Mouse (Mus musculus): Measurements from ENCODE around the gene Nsd2. TPM values are rescaled to one million over a fixed set of nuclear protein-coding genes. Genes with fewer than 3 reads are reported as not detected.
"Not testable (repeated sequence)": the region's sequence is repeated elsewhere in the genome, so short reads cannot be mapped to it uniquely, and the experiment has no call there.

Gene Nsd2
- polyA plus RNA-seq, 1 experiment, result 7.6 TPM

- Histone ChIP-seq H3K4me3 (ENCODE audit: extremely low read depth, insufficient read depth, insufficient read length) (no peak overlapping the region), H3K4me1 (ENCODE audit: control insufficient read depth, insufficient read depth, insufficient read length) (no peaks in the 10 kb centered on the region), H3K27ac (ENCODE audit: insufficient read depth, low read length) (no peak overlapping the region), H3K27me3 (ENCODE audit: control insufficient read depth, insufficient read depth, low read length) (no peaks in the 10 kb centered on the region), H3K36me3 (ENCODE audit: control insufficient read depth, insufficient read depth, low read length) (peaks cover 44% of the 10 kb centered on the region)
- no peak for DNase-seq (ENCODE audit: low read depth in 1 of 2, low spot score in 2 of 2)
- TF ChIP-seq CTCF (IDR thresholded peaks at IDR 0.05; ENCODE audit: extremely low read depth, insufficient read depth, insufficient read length, insufficient replicate concordance), result no peak
- no peak for TF ChIP-seq POLR2A (IDR thresholded peaks at IDR 0.05; ENCODE audit: low read depth, low read length)
- WGBS, result 95% methylated on average over 3 of the region's 3 CpGs
These were observed 80.8 kb downstream of the Nsd2 start for GRCm38 (mm10) chr5:33901278-33901677.

- no peaks in the 10 kb centered on the region for H3K4me1 ChIP-seq (ENCODE audit: control insufficient read depth, insufficient read depth, insufficient read length)
- TF ChIP-seq CTCF (IDR thresholded peaks at IDR 0.05; ENCODE audit: extremely low read depth, insufficient read depth, insufficient read length, insufficient replicate concordance) (no peak), POLR2A (IDR thresholded peaks at IDR 0.05; ENCODE audit: low read depth, low read length) (no peak)
- peaks cover 38% of the 10 kb centered on the region for H3K36me3 ChIP-seq (ENCODE audit: control insufficient read depth, insufficient read depth, low read length)
- 93% methylated on average over 2 of the region's 2 CpGs for WGBS
- no peaks in the 10 kb centered on the region for H3K27me3 ChIP-seq (ENCODE audit: control insufficient read depth, insufficient read depth, low read length)
- DNase-seq (ENCODE audit: low read depth in 1 of 2, low spot score in 2 of 2), result no peak
- H3K4me3 ChIP-seq (ENCODE audit: extremely low read depth, insufficient read depth, insufficient read length), result no peak overlapping the region
- H3K27ac ChIP-seq (ENCODE audit: insufficient read depth, low read length), result no peak overlapping the region
These were observed 82.2 kb downstream of the Nsd2 start for GRCm38 (mm10) chr5:33902696-33903095.

- H3K27ac ChIP-seq (ENCODE audit: insufficient read depth, low read length), result no peak overlapping the region
- peaks cover 38% of the 10 kb centered on the region for H3K36me3 ChIP-seq (ENCODE audit: control insufficient read depth, insufficient read depth, low read length)
- 92% methylated on average over 9 of the region's 9 CpGs for WGBS
- TF ChIP-seq POLR2A (IDR thresholded peaks at IDR 0.05; ENCODE audit: low read depth, low read length), result no peak
- TF ChIP-seq CTCF (IDR thresholded peaks at IDR 0.05; ENCODE audit: extremely low read depth, insufficient read depth, insufficient read length, insufficient replicate concordance), result no peak
- no peaks in the 10 kb centered on the region for H3K4me1 ChIP-seq (ENCODE audit: control insufficient read depth, insufficient read depth, insufficient read length)
- no peaks in the 10 kb centered on the region for H3K27me3 ChIP-seq (ENCODE audit: control insufficient read depth, insufficient read depth, low read length)
- H3K4me3 ChIP-seq (ENCODE audit: extremely low read depth, insufficient read depth, insufficient read length), result no peak overlapping the region
- no peak for DNase-seq (ENCODE audit: low read depth in 1 of 2, low spot score in 2 of 2)
These were observed 82.7 kb downstream of the Nsd2 start for GRCm38 (mm10) chr5:33903176-33903575.

GRCm38 (mm10) chr5:33915031-33915430, 94.5 kb downstream of the Nsd2 start:
- H3K4me1 ChIP-seq (ENCODE audit: control insufficient read depth, insufficient read depth, insufficient read length); H3K4me3 ChIP-seq (ENCODE audit: extremely low read depth, insufficient read depth, insufficient read length); H3K27ac ChIP-seq (ENCODE audit: insufficient read depth, low read length); DNase-seq (ENCODE audit: low read depth in 1 of 2, low spot score in 2 of 2); H3K27me3 ChIP-seq (ENCODE audit: control insufficient read depth, insufficient read depth, low read length): not testable (repeated sequence)
- peaks cover 20% of the 10 kb centered on the region for H3K36me3 ChIP-seq (ENCODE audit: control insufficient read depth, insufficient read depth, low read length)

GRCm38 (mm10) chr5:33916616-33917015, 96.1 kb downstream of the Nsd2 start:
- H3K27ac ChIP-seq (ENCODE audit: insufficient read depth, low read length); DNase-seq (ENCODE audit: low read depth in 1 of 2, low spot score in 2 of 2); H3K4me3 ChIP-seq (ENCODE audit: extremely low read depth, insufficient read depth, insufficient read length); H3K4me1 ChIP-seq (ENCODE audit: control insufficient read depth, insufficient read depth, insufficient read length); H3K27me3 ChIP-seq (ENCODE audit: control insufficient read depth, insufficient read depth, low read length): not testable (repeated sequence)
- 91% methylated on average over 2 of the region's 2 CpGs for WGBS
- peaks cover 32% of the 10 kb centered on the region for H3K36me3 ChIP-seq (ENCODE audit: control insufficient read depth, insufficient read depth, low read length)

- no peaks in the 10 kb centered on the region for H3K27me3 ChIP-seq (ENCODE audit: control insufficient read depth, insufficient read depth, low read length)
- TF ChIP-seq POLR2A (IDR thresholded peaks at IDR 0.05; ENCODE audit: low read depth, low read length) (no peak), CTCF (IDR thresholded peaks at IDR 0.05; ENCODE audit: extremely low read depth, insufficient read depth, insufficient read length, insufficient replicate concordance) (no peak)
- H3K36me3 ChIP-seq (ENCODE audit: control insufficient read depth, insufficient read depth, low read length), result peaks cover 27% of the 10 kb centered on the region
- DNase-seq (ENCODE audit: low read depth in 1 of 2, low spot score in 2 of 2), result no peak
- H3K27ac ChIP-seq (ENCODE audit: insufficient read depth, low read length), result no peak overlapping the region
- no peak overlapping the region for H3K4me3 ChIP-seq (ENCODE audit: extremely low read depth, insufficient read depth, insufficient read length)
- WGBS, result 88% methylated on average over 1 of the region's 1 CpGs
- H3K4me1 ChIP-seq (ENCODE audit: control insufficient read depth, insufficient read depth, insufficient read length), result no peaks in the 10 kb centered on the region
These were observed 98.9 kb downstream of the Nsd2 start for GRCm38 (mm10) chr5:33919466-33919865.

- no peaks in the 10 kb centered on the region for H3K27me3 ChIP-seq (ENCODE audit: control insufficient read depth, insufficient read depth, low read length)
- H3K36me3 ChIP-seq (ENCODE audit: control insufficient read depth, insufficient read depth, low read length), result peaks cover 27% of the 10 kb centered on the region
- no peak overlapping the region for H3K27ac ChIP-seq (ENCODE audit: insufficient read depth, low read length)
- WGBS, result 95% methylated on average over 2 of the region's 2 CpGs
- H3K4me3 ChIP-seq (ENCODE audit: extremely low read depth, insufficient read depth, insufficient read length), result no peak overlapping the region
- H3K4me1 ChIP-seq (ENCODE audit: control insufficient read depth, insufficient read depth, insufficient read length), result no peaks in the 10 kb centered on the region
- DNase-seq (ENCODE audit: low read depth in 1 of 2, low spot score in 2 of 2), result no peak
- no peak for TF ChIP-seq CTCF (IDR thresholded peaks at IDR 0.05; ENCODE audit: extremely low read depth, insufficient read depth, insufficient read length, insufficient replicate concordance)
- no peak for TF ChIP-seq POLR2A (IDR thresholded peaks at IDR 0.05; ENCODE audit: low read depth, low read length)
These were observed 99.5 kb downstream of the Nsd2 start for GRCm38 (mm10) chr5:33920037-33920436.
